Mouse (Mus musculus) olfactory bulb, adult 2 months (tissue): ENCODE measurements around the gene Csmd2.

Source experiments
- CTCF ChIP-seq: fragments of 200-500 bp; IDR thresholded peaks from 2 replicates; pipeline ENCODE4 v1.5.1; 2012; ENCODE audit warnings: low read depth, mild to moderate bottlenecking, low read length, moderate library complexity; ENCODE audit not compliant: insufficient read depth
- POLR2A ChIP-seq: fragments of 200-500 bp; IDR thresholded peaks from 2 replicates; pipeline ENCODE4 v1.6.1; 2012; ENCODE audit warnings: mild to moderate bottlenecking, low read depth, low read length, moderate library complexity; ENCODE audit not compliant: insufficient read depth

- TF ChIP-seq CTCF = no peak
- no peak for TF ChIP-seq POLR2A
Measured at GRCm38 (mm10) chr4:128264491-128264890, 276.8 kb downstream of the Csmd2 start.
